Mouse (Mus musculus): Measurements from ENCODE around the gene Tenm3. TPM values are rescaled to one million over a fixed set of nuclear protein-coding genes. Genes with fewer than 3 reads are reported as not detected.

Gene Tenm3
- total and polyA plus RNA-seq, 3 experiments: 0.03 to 0.08 (median 0.07) TPM

- peaks cover 64% of the 10 kb centered on the region for H3K9me3 ChIP-seq (replicated peaks; ENCODE audit: low read length)
- in situ Hi-C loops (cut with MboI; ENCODE audit: low pct_ligation_motif_present, low pct_unique_long_range_greater_than_20kb, low sequenced_read_pairs): no loop called here
- no peak overlapping the region for H3K27ac ChIP-seq (ENCODE audit: insufficient read depth, low read depth)
- dilution Hi-C loops (cut with MboI; ENCODE audit: extremely low pct_ligation_motif_present, extremely low pct_unique_long_range_greater_than_20kb, low sequenced_read_pairs): no loop called here
- no peak overlapping the region for H3K4me2 ChIP-seq (ENCODE audit: insufficient read depth, low read depth, poor library complexity, severe bottlenecking)
- DNase-seq (ENCODE audit: extremely low read depth): no peak
- no peaks in the 10 kb centered on the region for H3K36me3 ChIP-seq (replicated peaks in 1 of 2; ENCODE audit: control insufficient read depth in 1 of 2, insufficient read depth in 1 of 2, low read length in 1 of 2)
- no peak for TF ChIP-seq MAZ (IDR thresholded peaks at IDR 0.05; ENCODE audit: low read depth, low read length)
- no peak for TF ChIP-seq E2F4 (IDR thresholded peaks at IDR 0.05; ENCODE audit: insufficient replicate concordance, low read depth, low read length)
- no peak for TF ChIP-seq UBTF (IDR thresholded peaks at IDR 0.05; ENCODE audit: low read depth, low read length)
- TF ChIP-seq ZMIZ1 (IDR thresholded peaks at IDR 0.05; ENCODE audit: low read depth, low read length): no peak
- no peak for TF ChIP-seq TCF12 (IDR thresholded peaks at IDR 0.05; ENCODE audit: low read depth, low read length)
- no peak for TF ChIP-seq POLR2AphosphoS2 (IDR thresholded peaks at IDR 0.05; ENCODE audit: low read depth, low read length)
- TF ChIP-seq ZKSCAN1 (IDR thresholded peaks at IDR 0.05; ENCODE audit: borderline replicate concordance, low read depth, low read length): no peak
- no peaks in the 10 kb centered on the region for H3K79me2 ChIP-seq (replicated peaks; ENCODE audit: control insufficient read depth, extremely low read depth, insufficient read depth, poor library complexity, severe bottlenecking)
- no peaks in the 10 kb centered on the region for H3K27me3 ChIP-seq (replicated peaks)
- H3K9ac ChIP-seq (ENCODE audit: insufficient read depth, low read depth): no peak overlapping the region
- no peaks in the 10 kb centered on the region for H3K4me1 ChIP-seq (ENCODE audit: control insufficient read depth in 1 of 2, insufficient read depth in 2 of 2)
- H3K4me3 ChIP-seq (replicated peaks in 1 of 3; ENCODE audit: low read depth in 2 of 3, low read length in 2 of 3, poor library complexity in 1 of 3): no peak overlapping the region
Observed at GRCm38 (mm10) chr8:48755492-48755891, 88.3 kb downstream of the Tenm3 start.

GRCm38 (mm10) chr8:48754959-48755358 is 88.8 kb downstream of the Tenm3 start:
- no peaks in the 10 kb centered on the region for H3K4me1 ChIP-seq (ENCODE audit: control insufficient read depth in 1 of 2, insufficient read depth in 2 of 2)
- no peak overlapping the region for H3K9ac ChIP-seq (ENCODE audit: insufficient read depth, low read depth)
- H3K4me3 ChIP-seq (replicated peaks in 1 of 3; ENCODE audit: low read depth in 2 of 3, low read length in 2 of 3, poor library complexity in 1 of 3): no peak overlapping the region
- dilution Hi-C loops (cut with MboI; ENCODE audit: extremely low pct_ligation_motif_present, extremely low pct_unique_long_range_greater_than_20kb, low sequenced_read_pairs) (no loop called here), in situ Hi-C loops (cut with MboI; ENCODE audit: low pct_ligation_motif_present, low pct_unique_long_range_greater_than_20kb, low sequenced_read_pairs) (no loop called here)
- H3K79me2 ChIP-seq (replicated peaks; ENCODE audit: control insufficient read depth, extremely low read depth, insufficient read depth, poor library complexity, severe bottlenecking): no peaks in the 10 kb centered on the region
- H3K9me3 ChIP-seq (replicated peaks; ENCODE audit: low read length): peaks cover 64% of the 10 kb centered on the region
- DNase-seq (ENCODE audit: extremely low read depth): no peak
- H3K4me2 ChIP-seq (ENCODE audit: insufficient read depth, low read depth, poor library complexity, severe bottlenecking): no peak overlapping the region
- TF ChIP-seq JUN (IDR thresholded peaks at IDR 0.05; ENCODE audit: insufficient read depth, low read depth, low read length): no peak
- no peaks in the 10 kb centered on the region for H3K27me3 ChIP-seq (replicated peaks)
- no peaks in the 10 kb centered on the region for H3K36me3 ChIP-seq (replicated peaks in 1 of 2; ENCODE audit: control insufficient read depth in 1 of 2, insufficient read depth in 1 of 2, low read length in 1 of 2)
- no peak overlapping the region for H3K27ac ChIP-seq (ENCODE audit: insufficient read depth, low read depth)

DNA sequence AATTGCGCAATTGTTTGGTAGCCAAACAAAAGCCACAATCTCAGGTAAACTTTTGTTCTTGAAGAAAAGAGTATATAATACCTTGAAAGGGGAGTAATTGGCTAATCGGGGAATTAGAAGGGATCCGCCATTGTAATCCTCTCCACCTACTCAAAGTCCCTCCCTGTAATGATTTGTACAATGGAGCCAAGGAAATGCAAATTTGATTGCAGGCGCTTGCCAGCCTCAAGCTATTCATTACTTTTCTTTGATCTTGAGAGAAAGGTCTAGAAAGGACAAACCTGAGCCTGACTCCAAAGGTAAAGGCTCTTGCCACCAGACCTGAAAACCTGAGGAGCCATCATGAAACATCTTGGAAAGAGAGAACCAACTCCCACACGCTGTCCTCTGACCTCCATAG is 91.8 kb downstream of the Tenm3 start:
- dilution Hi-C loops (cut with MboI; ENCODE audit: extremely low pct_ligation_motif_present, extremely low pct_unique_long_range_greater_than_20kb, low sequenced_read_pairs): no loop called here

More for the DNA sequence above, 91.8 kb downstream of the Tenm3 start:
- H3K9me3 ChIP-seq (replicated peaks; ENCODE audit: low read length): peaks cover 76% of the 10 kb centered on the region
- H3K9ac ChIP-seq (ENCODE audit: insufficient read depth, low read depth): no peak overlapping the region
- no peaks in the 10 kb centered on the region for H3K79me2 ChIP-seq (replicated peaks; ENCODE audit: control insufficient read depth, extremely low read depth, insufficient read depth, poor library complexity, severe bottlenecking)
- H3K4me2 ChIP-seq (ENCODE audit: insufficient read depth, low read depth, poor library complexity, severe bottlenecking): no peak overlapping the region
- in situ Hi-C loops (cut with MboI; ENCODE audit: low pct_ligation_motif_present, low pct_unique_long_range_greater_than_20kb, low sequenced_read_pairs): no loop called here
- no peak for DNase-seq (ENCODE audit: extremely low read depth)
- no peak overlapping the region for H3K27ac ChIP-seq (ENCODE audit: insufficient read depth, low read depth)
- no peak for TF ChIP-seq MAZ (IDR thresholded peaks at IDR 0.05; ENCODE audit: low read depth, low read length)
- TF ChIP-seq MEF2A (IDR thresholded peaks at IDR 0.05; ENCODE audit: borderline replicate concordance, low read depth, low read length): no peak
- no peak for TF ChIP-seq BHLHE40 (IDR thresholded peaks at IDR 0.05; ENCODE audit: low read depth, low read length)
- TF ChIP-seq ELF1 (IDR thresholded peaks at IDR 0.05; ENCODE audit: low read depth, low read length): no peak
- TF ChIP-seq NELFE (IDR thresholded peaks at IDR 0.05; ENCODE audit: low read depth, low read length): no peak
- no peak for TF ChIP-seq SIN3A (IDR thresholded peaks at IDR 0.05; ENCODE audit: low read length)
- no peak for TF ChIP-seq ZKSCAN1 (IDR thresholded peaks at IDR 0.05; ENCODE audit: borderline replicate concordance, low read depth, low read length)
- no peak for TF ChIP-seq ETS1 (conservative IDR thresholded peaks at IDR 0.05; ENCODE audit: low read depth, low read length)
- no peak for TF ChIP-seq E2F4 (IDR thresholded peaks at IDR 0.05; ENCODE audit: insufficient replicate concordance, low read depth, low read length)
- no peak for TF ChIP-seq UBTF (IDR thresholded peaks at IDR 0.05; ENCODE audit: low read depth, low read length)
- TF ChIP-seq ZNF384 (IDR thresholded peaks at IDR 0.05; ENCODE audit: low read depth, low read length): no peak
- no peak for TF ChIP-seq POLR2A (IDR thresholded peaks at IDR 0.05; ENCODE audit: low read depth, low read length)
- no peak for TF ChIP-seq CHD2 (IDR thresholded peaks at IDR 0.05; ENCODE audit: low read length)
- no peak for TF ChIP-seq POLR2AphosphoS2 (IDR thresholded peaks at IDR 0.05; ENCODE audit: low read depth, low read length)
- no peak for TF ChIP-seq CTCF (conservative IDR thresholded peaks at IDR 0.05 in 1 of 2, IDR thresholded peaks at IDR 0.05 in 1 of 2; ENCODE audit: low read depth in 2 of 2, low read length in 2 of 2)
- TF ChIP-seq IRF4 (IDR thresholded peaks at IDR 0.05; ENCODE audit: low read depth, low read length): no peak
- TF ChIP-seq PAX5 (IDR thresholded peaks at IDR 0.05; ENCODE audit: low read length): no peak
- no peak for TF ChIP-seq USF1 (IDR thresholded peaks at IDR 0.05; ENCODE audit: low read depth, low read length)
- TF ChIP-seq JUN (IDR thresholded peaks at IDR 0.05; ENCODE audit: insufficient read depth, low read depth, low read length): no peak
- TF ChIP-seq RAD21 (IDR thresholded peaks at IDR 0.05; ENCODE audit: low read depth, low read length): no peak
- H3K4me1 ChIP-seq (ENCODE audit: control insufficient read depth in 1 of 2, insufficient read depth in 2 of 2): no peaks in the 10 kb centered on the region
- H3K27me3 ChIP-seq (replicated peaks): no peaks in the 10 kb centered on the region
- no peaks in the 10 kb centered on the region for H3K36me3 ChIP-seq (replicated peaks in 1 of 2; ENCODE audit: control insufficient read depth in 1 of 2, insufficient read depth in 1 of 2, low read length in 1 of 2)
- no peak overlapping the region for H3K4me3 ChIP-seq (replicated peaks in 1 of 3; ENCODE audit: low read depth in 2 of 3, low read length in 2 of 3, poor library complexity in 1 of 3)

Data from CH12.LX (cell line).